9 mouse cellular contexts compared by ENCODE assay signal in genomic region chr11:79307560-79308200, GRCm38 (mm10). TPM values are rescaled to one million over a fixed set of nuclear protein-coding genes. Genes with fewer than 3 reads are reported as not detected.
A peak's percentile ranks its signal among the peaks of the same experiment; 100 is the strongest.
DNase-seq lines count a peak whose midpoint lies in the region; ATAC-seq and TF ChIP-seq lines count a peak whose summit lies in the region.
"Had no signal": no experiment of that assay in that cellular context is flagged by ENCODE, and none has a peak within 500 bp of the region (broad histone marks: within the 10 kb centered on the region; RNA-seq: fewer than 3 reads in every experiment).

No protein-coding gene starts in this region.

- no peak overlapping the region for H3K4me3 ChIP-seq in heart, embryonic 12.5 days
- peak overlapping the region; percentile 26; the same call in 1 of the 2 replicates for H3K4me3 ChIP-seq in E14TG2a.4 (replicated peaks; ENCODE audit: low read length)
- no peak overlapping the region for H3K4me3 ChIP-seq in embryonic fibroblast, embryonic 13.5 days (ENCODE audit: insufficient read depth, low read length)
- H3K4me3 ChIP-seq in limb, embryonic 13.5 days: no peak overlapping the region

- TF ChIP-seq POLR2A in embryonic fibroblast, embryonic 13.5 days (IDR thresholded peaks at IDR 0.05; ENCODE audit: low read depth, low read length): no peak

- no peaks in the 10 kb centered on the region for H3K27me3 ChIP-seq in heart, embryonic 12.5 days (replicated peaks)
- peaks cover 2% of the 10 kb centered on the region; the same call in 1 of the 2 replicates for H3K27me3 ChIP-seq in E14TG2a.4 (ENCODE audit: insufficient read depth, low read length)
- H3K27me3 ChIP-seq in limb, embryonic 13.5 days: no peaks in the 10 kb centered on the region

- intact Hi-C loops in heart, postnatal 10 days (cut with DNase I): loop anchor here (2.0 kb wide), 2 partner anchors 17 to 31 kb away; partner anchors contain the start of gene Nf1

- no peak overlapping the region for H3K4me2 ChIP-seq in heart, embryonic 12.5 days
- H3K4me2 ChIP-seq in limb, embryonic 13.5 days (replicated peaks): no peak overlapping the region; the same call in 1 of the 2 replicates

- ATAC-seq in heart, embryonic 12.5 days (ENCODE audit: insufficient number of reproducible peaks, low FRiP score): no peak
- no peak for ATAC-seq in limb, embryonic 13.5 days (ENCODE audit: low FRiP score, low read depth)

- no peak for DNase-seq in heart, postnatal 10 days
- no peak for DNase-seq in right cerebral cortex, adult 18-20 months
- no peak for DNase-seq in c-Kit-positive CD71-positive TER-119-positive erythroid progenitor cells, embryonic 14.5 days (ENCODE audit: low spot score)
- DNase-seq in right cerebral cortex, postnatal 10 days (ENCODE audit: low spot score in 2 of 2): no peak
- DNase-seq: cerebellum, adult 8-10 months had no signal

- no peaks in the 10 kb centered on the region for H3K36me3 ChIP-seq in heart, embryonic 12.5 days
- no peaks in the 10 kb centered on the region for H3K36me3 ChIP-seq in E14TG2a.4 (ENCODE audit: insufficient read depth, low read length)
- H3K36me3 ChIP-seq in limb, embryonic 13.5 days: no peaks in the 10 kb centered on the region

- peak overlapping the region; percentile 87 for H3K27ac ChIP-seq in heart, embryonic 12.5 days (ENCODE audit: poor library complexity, severe bottlenecking)
- H3K27ac ChIP-seq in embryonic fibroblast, embryonic 13.5 days (ENCODE audit: insufficient read depth, low read length): peak overlapping the region; percentile 95
- H3K27ac ChIP-seq in limb, embryonic 13.5 days: peak overlapping the region; percentile 80; the same call in 1 of the 2 replicates

- no peaks in the 10 kb centered on the region for H3K9me3 ChIP-seq in heart, embryonic 12.5 days (replicated peaks)
- 0 out of 2 replicates have a peak, but pooled peaks cover 6% of the 10 kb centered on the region for H3K9me3 ChIP-seq in E14TG2a.4 (ENCODE audit: low read length)
- no peaks in the 10 kb centered on the region for H3K9me3 ChIP-seq in limb, embryonic 13.5 days

- H3K9ac ChIP-seq in heart, embryonic 12.5 days: no peak overlapping the region
- H3K9ac ChIP-seq in limb, embryonic 13.5 days: no peak overlapping the region

- WGBS in heart, embryonic 12.5 days: 54% methylated on average over 9 of the region's 9 CpGs
- 65% methylated on average over 9 of the region's 9 CpGs for WGBS in limb, embryonic 13.5 days

- no peak for TF ChIP-seq CTCF in E14TG2a.4 (conservative IDR thresholded peaks at IDR 0.05; ENCODE audit: low read length)
- no peak for TF ChIP-seq CTCF in embryonic fibroblast, embryonic 13.5 days (IDR thresholded peaks at IDR 0.05; ENCODE audit: borderline replicate concordance, insufficient read depth, low read length)

- peaks cover 23% of the 10 kb centered on the region for H3K4me1 ChIP-seq in heart, embryonic 12.5 days (replicated peaks)
- peaks cover 33% of the 10 kb centered on the region for H3K4me1 ChIP-seq in E14TG2a.4 (replicated peaks; ENCODE audit: low read depth, low read length)
- H3K4me1 ChIP-seq in embryonic fibroblast, embryonic 13.5 days (ENCODE audit: control insufficient read depth, insufficient read depth, low read length): peaks cover 15% of the 10 kb centered on the region; the same call in 1 of the 2 replicates
- peaks cover 28% of the 10 kb centered on the region for H3K4me1 ChIP-seq in limb, embryonic 13.5 days

RNA-seq across cellular contexts. Expression of gene Gm9964, which starts 11.0 kb away (rescaled TPM):
- not detected in 2 replicates for polyA plus RNA-seq in heart, embryonic 12.5 days (2016; fragmentation: Nextera tagmentation; extraction: Ambion mirVana)
- under 1 TPM in 1 of 2 experiments, not detected in 1; 0.37 TPM for total RNA-seq in heart, postnatal 10 days (2021)
- polyA plus RNA-seq in embryonic fibroblast, embryonic 13.5 days (2011; ENCODE audit: insufficient read length, low read depth, missing spikeins): not detected in 2 replicates
- not detected in 2 replicates for polyA plus RNA-seq in limb, embryonic 13.5 days (2015; fragmentation: Nextera tagmentation; extraction: Ambion mirVana)

RNA-seq across cellular contexts. Expression of gene Nf1, which starts 31.8 kb away (rescaled TPM):
- polyA plus RNA-seq in heart, embryonic 12.5 days (2016; fragmentation: Nextera tagmentation; extraction: Ambion mirVana): 5.6 and 6.6 TPM in 2 replicates
- 10 to 100 TPM; 37.5 to 38.6 TPM for total RNA-seq in heart, postnatal 10 days (2021)
- 56.3 and 65.2 TPM in 2 replicates for polyA plus RNA-seq in embryonic fibroblast, embryonic 13.5 days (2011; ENCODE audit: insufficient read length, low read depth, missing spikeins)
- 7.9 and 8.9 TPM in 2 replicates for polyA plus RNA-seq in limb, embryonic 13.5 days (2015; fragmentation: Nextera tagmentation; extraction: Ambion mirVana)

RNA-seq across cellular contexts. Expression of gene Wsb1, which starts 53.2 kb away (rescaled TPM):
- polyA plus RNA-seq in heart, embryonic 12.5 days (2016; fragmentation: Nextera tagmentation; extraction: Ambion mirVana): 222 and 233 TPM in 2 replicates
- 10 to 100 TPM; 40.9 to 48.5 TPM for total RNA-seq in heart, postnatal 10 days (2021)
- 227 and 261 TPM in 2 replicates for polyA plus RNA-seq in embryonic fibroblast, embryonic 13.5 days (2011; ENCODE audit: insufficient read length, low read depth, missing spikeins)
- 421 and 432 TPM in 2 replicates for polyA plus RNA-seq in limb, embryonic 13.5 days (2015; fragmentation: Nextera tagmentation; extraction: Ambion mirVana)
